ENCODE assay signal across 20 mouse cellular contexts in the genomic region with DNA sequence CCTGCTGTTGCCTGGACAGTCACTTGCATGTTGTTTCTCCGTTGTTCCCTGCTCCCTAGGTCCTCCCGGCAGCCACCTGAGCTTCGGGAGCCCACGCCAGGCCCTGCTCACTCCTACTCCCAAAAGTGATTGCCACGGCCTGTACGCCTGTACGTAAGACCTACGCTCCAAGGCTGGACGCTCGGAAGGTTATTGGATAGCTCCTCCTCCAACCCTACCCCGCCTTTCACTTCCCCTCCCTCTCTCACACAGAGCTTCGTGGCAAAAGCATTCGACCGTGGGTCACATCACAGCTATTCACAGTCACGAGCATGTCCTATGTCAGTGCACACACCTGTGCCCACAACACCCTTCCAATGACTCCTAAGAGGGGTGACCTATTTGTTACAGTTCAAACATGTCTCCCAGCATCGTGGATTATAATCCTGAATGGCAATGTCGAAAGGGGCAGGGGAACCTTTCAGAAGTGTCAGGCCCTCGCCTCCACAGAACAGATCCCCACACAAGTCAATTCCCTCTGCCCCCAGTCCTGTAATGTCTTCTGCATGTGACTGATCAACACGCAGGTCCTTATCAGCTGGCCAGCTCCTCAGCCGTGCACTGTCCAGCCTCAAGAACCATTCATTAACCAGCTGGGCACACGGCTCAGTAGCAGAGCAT.
"Had no signal": no experiment of that assay in that cellular context is flagged by ENCODE, and none has a peak within 500 bp of the region (broad histone marks: within the 10 kb centered on the region; RNA-seq: fewer than 3 reads in every experiment).

No protein-coding gene starts in this region.

- ATAC-seq: hindbrain, postnatal 0 days; intestine, embryonic 16.5 days had no signal

- H3K4me3 ChIP-seq: gastrocnemius, adult 2 months; heart, embryonic 10.5 days; heart, embryonic 12.5 days; hindbrain, embryonic 10.5 days; hindbrain, embryonic 12.5 days; hindbrain, embryonic 15.5 days; kidney, embryonic 15.5 days; layer of hippocampus, adult 2 months; left cerebral cortex, adult 2 months; limb, embryonic 10.5 days; limb, embryonic 12.5 days; liver, embryonic 13.5 days had no signal

- H3K27ac ChIP-seq: gastrocnemius, adult 2 months; heart, embryonic 10.5 days; hindbrain, embryonic 10.5 days; hindbrain, embryonic 12.5 days; hindbrain, embryonic 15.5 days; hindbrain, postnatal 0 days; kidney, embryonic 15.5 days; kidney, postnatal 0 days; layer of hippocampus, adult 2 months; left cerebral cortex, adult 2 months; limb, embryonic 10.5 days; limb, embryonic 12.5 days; liver, embryonic 13.5 days had no signal

- H3K9ac ChIP-seq: heart, embryonic 12.5 days; hindbrain, embryonic 12.5 days; hindbrain, embryonic 15.5 days; kidney, embryonic 15.5 days; limb, embryonic 12.5 days; liver, embryonic 13.5 days had no signal

- H3K27me3 ChIP-seq: hindbrain, embryonic 12.5 days; hindbrain, embryonic 15.5 days; kidney, embryonic 15.5 days; liver, embryonic 13.5 days had no signal

- H3K4me2 ChIP-seq: heart, embryonic 12.5 days; hindbrain, embryonic 12.5 days; hindbrain, embryonic 15.5 days; kidney, embryonic 15.5 days; limb, embryonic 12.5 days; liver, embryonic 11.5 days; liver, embryonic 13.5 days had no signal

- H3K4me1 ChIP-seq: heart, embryonic 10.5 days; heart, embryonic 12.5 days; kidney, embryonic 15.5 days; limb, embryonic 10.5 days; limb, embryonic 12.5 days; liver, embryonic 13.5 days had no signal

- H3K9me3 ChIP-seq: heart, embryonic 10.5 days; heart, embryonic 12.5 days; hindbrain, embryonic 10.5 days; hindbrain, embryonic 12.5 days; hindbrain, embryonic 15.5 days; kidney, embryonic 15.5 days; limb, embryonic 10.5 days; limb, embryonic 12.5 days; liver, embryonic 13.5 days had no signal

- H3K36me3 ChIP-seq: heart, embryonic 10.5 days; heart, embryonic 12.5 days; kidney, embryonic 15.5 days; limb, embryonic 10.5 days; limb, embryonic 12.5 days; liver, embryonic 13.5 days had no signal

- DNase-seq: gastrocnemius, adult 2 months; gastrocnemius, postnatal 10 days; gastrocnemius, postnatal 25 days; kidney, adult 11 months; liver; liver, embryonic 13.5 days had no signal
